Mouse (Mus musculus) CD4-positive, CD25-positive, alpha-beta regulatory T cell, adult 2 months (primary cell): ENCODE measurements around the gene Cep128.
"Not testable (repeated sequence)": the region's sequence is repeated elsewhere in the genome, so short reads cannot be mapped to it uniquely, and the experiment has no call there.

Experiments used
- DNase-seq: peaks from one replicate; pipeline ENCODE4 v3.0.0-alpha.2; 2012; ENCODE audit warnings: low read depth, low spot score

Gene Cep128

GRCm38 (mm10) chr12:91384281-91385017, at the start of gene Cep128, which contains the start of gene Tshr:
Gene Cep128 (minus strand): TSS chr12:91384409.
Gene Tshr (plus strand): TSS chr12:91384563.
- DNase-seq: peak; percentile 95

- no peak for DNase-seq
Measured at GRCm38 (mm10) chr12:91427129-91427528, 42.9 kb upstream of the Cep128 start.

- no peak for DNase-seq
Measured at GRCm38 (mm10) chr12:91426499-91426898, 42.3 kb upstream of the Cep128 start.

GRCm38 (mm10) chr12:91423125-91423820, 39.1 kb upstream of the Cep128 start:
- DNase-seq: peak; percentile 79

GRCm38 (mm10) chr12:91421272-91421671, 37.1 kb upstream of the Cep128 start:
- no peak for DNase-seq

- peak; percentile 67 for DNase-seq
Measured at GRCm38 (mm10) chr12:91418791-91419190, 34.6 kb upstream of the Cep128 start.

GRCm38 (mm10) chr12:91416828-91417227, 32.6 kb upstream of the Cep128 start:
- no peak for DNase-seq

GRCm38 (mm10) chr12:91415112-91415511, 30.9 kb upstream of the Cep128 start:
- DNase-seq: no peak

- DNase-seq: no peak
Measured at GRCm38 (mm10) chr12:91412461-91413182, 28.4 kb upstream of the Cep128 start.

- no peak for DNase-seq
Measured at GRCm38 (mm10) chr12:91410306-91410705, 26.1 kb upstream of the Cep128 start.

GRCm38 (mm10) chr12:91401049-91401352, 16.8 kb upstream of the Cep128 start:
- DNase-seq: no peak

- DNase-seq: peak; percentile 65
Measured at GRCm38 (mm10) chr12:91400232-91401048, 16.2 kb upstream of the Cep128 start.

GRCm38 (mm10) chr12:91383516-91384264, 519 bp downstream of the Cep128 start:
- DNase-seq: no peak

GRCm38 (mm10) chr12:91369173-91369572, 15.0 kb downstream of the Cep128 start:
- no peak for DNase-seq

- no peak for DNase-seq
Measured at GRCm38 (mm10) chr12:91353783-91354182, 30.4 kb downstream of the Cep128 start.

GRCm38 (mm10) chr12:91338656-91339055, 45.6 kb downstream of the Cep128 start:
- not testable (repeated sequence) for DNase-seq

GRCm38 (mm10) chr12:91327527-91327926, 56.7 kb downstream of the Cep128 start:
- DNase-seq: no peak

- DNase-seq: peak; percentile 54
Measured at GRCm38 (mm10) chr12:91326104-91326503, 58.1 kb downstream of the Cep128 start.

GRCm38 (mm10) chr12:91315026-91315425, 69.2 kb downstream of the Cep128 start:
- DNase-seq: no peak

- DNase-seq: peak; percentile 65
Measured at GRCm38 (mm10) chr12:91313974-91314587, 70.1 kb downstream of the Cep128 start.
